Mouse (Mus musculus): Measurements from ENCODE around the gene Sugp1. TPM values are rescaled to one million over a fixed set of nuclear protein-coding genes. Genes with fewer than 3 reads are reported as not detected.

Gene Sugp1
- polyA plus RNA-seq (2015; fragmentation: Nextera tagmentation; extraction: Ambion mirVana), result 22.9 and 23.3 TPM in 2 replicates

GRCm38 (mm10) chr8:70042583-70043455 is at the start of gene Sugp1, which contains the start of gene Mau2:
TSS of gene Sugp1 (plus strand) at chr8:70042813.
TSS of gene Mau2 (minus strand) at chr8:70042734.

DNA sequence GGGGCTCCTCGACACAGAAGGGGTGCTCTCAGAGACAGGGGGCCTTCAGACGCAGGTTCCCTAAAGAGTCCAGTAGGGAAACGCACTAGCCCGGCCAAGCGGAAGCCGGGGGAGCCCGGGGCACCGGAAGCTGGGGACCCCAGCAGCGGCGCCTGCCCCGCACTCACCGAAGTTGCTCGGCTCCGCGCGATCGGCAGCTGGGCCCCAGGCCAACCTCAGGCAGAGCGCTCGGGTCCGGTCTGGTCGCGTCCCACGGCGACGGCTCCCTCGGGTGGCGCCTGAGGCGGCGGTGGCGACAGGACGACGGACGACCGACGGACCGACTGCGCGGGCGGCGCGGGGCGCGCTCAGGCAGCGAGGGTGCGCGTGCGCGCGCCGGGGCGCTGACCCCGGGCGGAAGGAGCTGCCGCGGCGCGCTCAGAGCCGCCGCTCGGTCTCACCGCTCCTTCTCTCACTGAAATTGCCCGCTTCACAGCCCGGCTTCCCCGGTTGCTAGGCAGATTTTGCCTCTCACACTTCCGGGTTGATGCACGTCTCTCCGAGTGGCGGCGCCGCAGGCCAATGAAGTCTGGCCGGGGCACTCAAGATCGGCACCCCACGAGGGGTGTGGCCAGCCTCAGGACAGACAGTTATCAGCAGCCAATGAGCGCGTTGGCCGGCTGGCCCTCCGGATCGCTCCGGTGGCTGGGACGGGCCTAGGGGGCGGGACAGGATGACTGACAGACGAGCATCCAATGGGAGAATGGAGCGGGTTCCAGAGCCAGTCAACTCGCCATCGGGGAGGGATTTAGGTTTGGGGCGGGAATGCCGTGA is 46.6 kb upstream of the Sugp1 start, which contains the start of gene Gatad2a:
Gene Gatad2a, minus strand, starts transcription at position 609 of the 813 bp plus-strand sequence.

DNA sequence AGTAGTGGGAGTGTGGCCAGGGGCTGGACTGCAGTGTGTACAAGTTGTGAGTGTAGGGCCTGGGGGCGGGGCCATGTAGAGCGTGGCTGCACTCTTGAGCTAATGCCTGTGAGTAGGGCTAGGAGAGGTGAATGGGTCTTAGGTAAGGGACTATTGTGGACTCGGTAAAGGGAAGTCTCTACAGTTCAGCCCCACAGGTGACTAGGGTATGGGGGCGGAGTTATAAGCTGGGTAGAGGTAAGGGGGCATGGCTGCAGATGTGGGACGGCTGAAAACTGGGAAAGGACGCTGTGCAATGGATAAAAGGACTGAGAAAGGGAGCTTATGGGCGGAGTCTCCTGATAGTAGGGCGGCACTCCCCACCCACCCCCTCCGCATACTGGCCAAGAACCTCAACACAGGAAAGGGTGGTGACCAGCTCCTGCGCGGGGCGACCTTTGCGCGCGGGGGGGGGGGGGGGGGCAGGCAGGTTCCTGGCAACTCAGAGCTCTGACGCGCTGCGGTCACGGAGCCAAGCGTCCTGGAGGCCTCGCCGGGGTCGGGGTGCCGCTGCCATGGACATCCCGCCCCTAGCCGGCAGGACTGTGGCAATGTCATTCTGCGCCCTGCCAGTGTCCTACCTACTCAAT is 29.9 kb downstream of the Sugp1 start, which contains the start of gene Tm6sf2:
Gene Tm6sf2, plus strand, starts transcription at position 484 of the 629 bp plus-strand sequence.

GRCm38 (mm10) chr8:70083285-70083684 is 40.7 kb downstream of the Sugp1 start, which contains the start of gene Hapln4:
TSS of gene Hapln4 (plus strand) at chr8:70083457.

DNA sequence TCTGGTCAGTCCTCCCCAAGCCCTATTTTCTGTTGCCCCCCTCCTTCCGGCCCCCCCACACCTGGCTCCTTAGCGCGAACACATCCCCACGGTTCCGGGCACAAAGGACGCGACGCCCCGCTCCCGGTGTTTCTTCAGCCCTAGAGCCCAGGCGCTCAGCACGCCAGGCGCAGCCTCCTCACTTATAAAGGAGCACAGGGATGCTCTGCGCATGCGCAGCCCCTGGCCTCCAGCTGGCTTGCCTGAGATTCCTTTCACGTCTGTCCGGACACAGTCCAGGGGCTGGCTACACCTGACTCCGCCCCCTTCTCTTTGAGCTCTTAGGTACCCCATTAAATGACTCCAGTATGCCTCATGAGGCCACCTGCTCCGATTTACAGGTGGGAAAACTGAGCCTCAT is 78.1 kb downstream of the Sugp1 start, which contains the start of gene Ncan:
Gene Ncan, minus strand, starts transcription at position 207 of the 400 bp plus-strand sequence.

Small RNA genes within 50 kb of the gene (microRNA-seq; reads per million reads assigned to microRNA genes)
- gene Mir7066, result not detected

Other genes starting within 250 kb of the Sugp1 start
- gene Gmip, start 234.1 kb upstream of the Sugp1 start, polyA plus RNA-seq (2015; fragmentation: Nextera tagmentation; extraction: Ambion mirVana), result 5.5 and 8.5 TPM in 2 replicates
- gene Lpar2, start 220.4 kb upstream of the Sugp1 start, polyA plus RNA-seq (2015; fragmentation: Nextera tagmentation; extraction: Ambion mirVana), result 0.27 and 0.30 TPM in 2 replicates
- gene Pbx4, start 210.3 kb upstream of the Sugp1 start, polyA plus RNA-seq (2015; fragmentation: Nextera tagmentation; extraction: Ambion mirVana), result 3.5 and 4.3 TPM in 2 replicates
- 0.46 and 0.52 TPM in 2 replicates for gene Cilp2, start 155.1 kb upstream of the Sugp1 start, polyA plus RNA-seq (2015; fragmentation: Nextera tagmentation; extraction: Ambion mirVana)
- 2.2 and 2.3 TPM in 2 replicates for gene Tssk6, start 140.6 kb upstream of the Sugp1 start, polyA plus RNA-seq (2015; fragmentation: Nextera tagmentation; extraction: Ambion mirVana)
- 222 and 227 TPM in 2 replicates for gene Ndufa13, start 140.3 kb upstream of the Sugp1 start, polyA plus RNA-seq (2015; fragmentation: Nextera tagmentation; extraction: Ambion mirVana)
- gene Yjefn3, start 140.1 kb upstream of the Sugp1 start, polyA plus RNA-seq (2015; fragmentation: Nextera tagmentation; extraction: Ambion mirVana), result 1.3 and 2.2 TPM in 2 replicates
- 26.5 and 27.4 TPM in 2 replicates for gene Gatad2a, start 46.4 kb upstream of the Sugp1 start, polyA plus RNA-seq (2015; fragmentation: Nextera tagmentation; extraction: Ambion mirVana)
- gene Mau2, start 79 bp upstream of the Sugp1 start, polyA plus RNA-seq (2015; fragmentation: Nextera tagmentation; extraction: Ambion mirVana), result 26.6 and 28.0 TPM in 2 replicates
- 0.14 TPM in 1 of 2 replicates, not detected in the other for gene Tm6sf2, start 30.1 kb downstream of the Sugp1 start, polyA plus RNA-seq (2015; fragmentation: Nextera tagmentation; extraction: Ambion mirVana)
- 0.04 TPM in 2 replicates for gene Hapln4, start 40.6 kb downstream of the Sugp1 start, polyA plus RNA-seq (2015; fragmentation: Nextera tagmentation; extraction: Ambion mirVana)
- 0.10 and 0.16 TPM in 2 replicates for gene Ncan, start 78.1 kb downstream of the Sugp1 start, polyA plus RNA-seq (2015; fragmentation: Nextera tagmentation; extraction: Ambion mirVana)
- 29.3 and 31.3 TPM in 2 replicates for gene Nr2c2ap, start 88.5 kb downstream of the Sugp1 start, polyA plus RNA-seq (2015; fragmentation: Nextera tagmentation; extraction: Ambion mirVana)
- gene Rfxank, start 96.3 kb downstream of the Sugp1 start, polyA plus RNA-seq (2015; fragmentation: Nextera tagmentation; extraction: Ambion mirVana), result 7.5 and 7.9 TPM in 2 replicates
- 30.9 and 33.6 TPM in 2 replicates for gene Borcs8, start 96.7 kb downstream of the Sugp1 start, polyA plus RNA-seq (2015; fragmentation: Nextera tagmentation; extraction: Ambion mirVana)
- gene Mef2b, start 96.9 kb downstream of the Sugp1 start, polyA plus RNA-seq (2015; fragmentation: Nextera tagmentation; extraction: Ambion mirVana), result 0.24 and 0.37 TPM in 2 replicates
- gene Tmem161a, start 129.5 kb downstream of the Sugp1 start, polyA plus RNA-seq (2015; fragmentation: Nextera tagmentation; extraction: Ambion mirVana), result 38.0 and 43.3 TPM in 2 replicates
- gene Slc25a42, start 169.5 kb downstream of the Sugp1 start, polyA plus RNA-seq (2015; fragmentation: Nextera tagmentation; extraction: Ambion mirVana), result 2.6 and 2.7 TPM in 2 replicates
- gene Sugp2, start 191.4 kb downstream of the Sugp1 start, polyA plus RNA-seq (2015; fragmentation: Nextera tagmentation; extraction: Ambion mirVana), result 11.8 and 12.9 TPM in 2 replicates
- 13.7 and 14.2 TPM in 2 replicates for gene Armc6, start 191.7 kb downstream of the Sugp1 start, polyA plus RNA-seq (2015; fragmentation: Nextera tagmentation; extraction: Ambion mirVana)
- gene Homer3, start 240.0 kb downstream of the Sugp1 start, polyA plus RNA-seq (2015; fragmentation: Nextera tagmentation; extraction: Ambion mirVana), result 17.3 and 19.4 TPM in 2 replicates